Mouse (Mus musculus) MEL (cell line): ENCODE measurements around the gene Pitx1. TPM values are rescaled to one million over a fixed set of nuclear protein-coding genes. Genes with fewer than 3 reads are reported as not detected.

Experiments
- DNase-seq: peaks from one replicate; pipeline ENCODE4 v3.0.0; 2011; ENCODE audit warnings: low read depth, low spot score
- H3K27ac ChIP-seq: 2 replicates; pipeline ENCODE4 v1.5.1; 2012; ENCODE audit warnings: low read depth, mild to moderate bottlenecking, control low read depth, low read length, moderate library complexity; ENCODE audit not compliant: control insufficient read depth
- H3K27me3 ChIP-seq, 2 experiments: fragments of 150-350 bp in 1 of 2; sonication (generic) in 1 of 2; 2 replicates each; pipeline ENCODE4 v1.6.1; 2012; ENCODE audit warnings: low read length in 2 of 2, mild to moderate bottlenecking in 2 of 2, improper control_type of control experiment in 1 of 2, moderate library complexity in 1 of 2; ENCODE audit not compliant: insufficient read depth in 2 of 2, control insufficient read depth in 1 of 2
- H3K36me3 ChIP-seq, 2 experiments: 2 replicates each; pipeline ENCODE4 v1.6.1; 2012 to 2014; ENCODE audit warnings: low read length in 2 of 2, improper control_type of control experiment in 1 of 2, inconsistent platforms in 1 of 2, mild to moderate bottlenecking in 1 of 2; ENCODE audit not compliant: insufficient read depth in 2 of 2, control insufficient read depth in 1 of 2
- H3K4me1 ChIP-seq, 2 experiments: fragments of 150-350 bp in 1 of 2; sonication (generic) in 1 of 2; 2 replicates each; pipeline ENCODE4 v1.6.1; 2012; ENCODE audit warnings: low read length in 2 of 2, improper control_type of control experiment in 1 of 2, mild to moderate bottlenecking in 1 of 2; ENCODE audit not compliant: insufficient read depth in 2 of 2, control insufficient read depth in 1 of 2
- H3K4me3 ChIP-seq, 2 experiments: fragments of 150-350 bp in 1 of 2; sonication (generic) in 1 of 2; 2 replicates each; pipeline ENCODE4 v1.5.1; 2012; ENCODE audit warnings: low read depth in 2 of 2, low read length in 2 of 2, mild to moderate bottlenecking in 2 of 2, moderate library complexity in 2 of 2, control low read depth in 1 of 2, improper control_type of control experiment in 1 of 2; ENCODE audit not compliant: control insufficient read depth in 1 of 2, insufficient read depth in 1 of 2
- H3K79me2 ChIP-seq: 2 replicates; pipeline ENCODE4 v1.6.1; 2012; ENCODE audit warnings: mild to moderate bottlenecking, low read length, moderate library complexity; ENCODE audit not compliant: control insufficient read depth, poor library complexity, insufficient read depth
- H3K9ac ChIP-seq: 2 replicates; pipeline ENCODE4 v1.6.1; 2012; ENCODE audit warnings: low read depth, mild to moderate bottlenecking, control low read depth, low read length, moderate library complexity; ENCODE audit not compliant: control insufficient read depth, poor library complexity, severe bottlenecking
- H3K9me3 ChIP-seq: fragments of 150-350 bp; sonication (generic); replicated peaks from 2 replicates; pipeline ENCODE4 v1.6.1; 2012; ENCODE audit warnings: mild to moderate bottlenecking, low read length, improper control_type of control experiment, moderate library complexity; ENCODE audit not compliant: insufficient read depth
- BHLHE40 ChIP-seq: IDR thresholded peaks from 2 replicates; pipeline ENCODE4 v1.6.1; 2012; ENCODE audit warnings: low read depth, mild to moderate bottlenecking, inconsistent platforms, low read length, improper control_type of control experiment, borderline replicate concordance
- CHD2 ChIP-seq: IDR thresholded peaks from 2 replicates; pipeline ENCODE4 v1.6.1; 2011; ENCODE audit warnings: low read length, improper control_type of control experiment
- CTCF ChIP-seq, 3 experiments: IDR thresholded peaks in 2 of 3; conservative IDR thresholded peaks in 1 of 3; 2 replicates each; pipeline ENCODE4 v1.5.1; 2011 to 2012; ENCODE audit warnings: low read length in 3 of 3, low read depth in 2 of 3, mild to moderate bottlenecking in 2 of 3, improper control_type of control experiment in 1 of 3, inconsistent platforms in 1 of 3, mixed read lengths in 1 of 3, moderate library complexity in 1 of 3; ENCODE audit not compliant: control insufficient read depth in 1 of 3, insufficient read depth in 1 of 3, poor library complexity in 1 of 3, severe bottlenecking in 1 of 3
- E2F4 ChIP-seq: IDR thresholded peaks from 2 replicates; pipeline ENCODE4 v1.6.1; 2011; ENCODE audit warnings: low read depth, low read length, improper control_type of control experiment, borderline replicate concordance
- GABPA ChIP-seq: IDR thresholded peaks from 2 replicates; pipeline ENCODE4 v1.6.1; 2012; ENCODE audit warnings: low read depth, mild to moderate bottlenecking, inconsistent platforms, low read length, improper control_type of control experiment, moderate library complexity
- NRF1 ChIP-seq: IDR thresholded peaks from 2 replicates; pipeline ENCODE4 v1.6.1; 2014; ENCODE audit warnings: low read depth, mild to moderate bottlenecking, inconsistent platforms, low read length, improper control_type of control experiment, moderate library complexity; ENCODE audit not compliant: poor library complexity, insufficient read depth, severe bottlenecking
- SIN3A ChIP-seq: IDR thresholded peaks from 2 replicates; pipeline ENCODE4 v1.6.1; 2012; ENCODE audit warnings: low read length, improper control_type of control experiment, inconsistent platforms
- SMC3 ChIP-seq: IDR thresholded peaks from 2 replicates; pipeline ENCODE4 v1.6.1; 2011; ENCODE audit warnings: low read depth, low read length, improper control_type of control experiment
- TCF12 ChIP-seq: IDR thresholded peaks from 2 replicates; pipeline ENCODE4 v1.6.1; 2014; ENCODE audit warnings: low read depth, mild to moderate bottlenecking, inconsistent platforms, low read length, improper control_type of control experiment, moderate library complexity
- USF1 ChIP-seq: IDR thresholded peaks from 2 replicates; pipeline ENCODE4 v1.6.1; 2014; ENCODE audit warnings: low read depth, mild to moderate bottlenecking, inconsistent platforms, low read length, improper control_type of control experiment, moderate library complexity
- polyA plus RNA-seq, 2 experiments: library from polyadenylated mRNA; stranded (reverse) in 1 of 2; unstranded in 1 of 2; fragments of >175 nt in 1 of 2; fragments of >200 nt in 1 of 2; gene quantifications; 2 replicates each; pipeline versions ENCODE4 v1.2.1 to v1.2.4; 2012; ENCODE audit warnings: low replicate concordance in 2 of 2, low read depth in 1 of 2; ENCODE audit not compliant: insufficient read length in 2 of 2, insufficient read depth in 1 of 2, missing spikeins in 1 of 2
- total RNA-seq: library from RNA; depleted of rRNA; stranded (reverse); fragments of 300-350 nt; gene quantifications from 2 replicates; pipeline ENCODE4 v1.2.3, GENCODE M21; 2012

Pitx1 gene
- total and polyA plus RNA-seq, 3 experiments: not detected

GRCm38 (mm10) chr13:55878353-55878752, 42.4 kb upstream of the Pitx1 start:
- Histone ChIP-seq H3K4me3 (no peak overlapping the region), H3K79me2 (no peaks in the 10 kb centered on the region), H3K27me3 (no peaks in the 10 kb centered on the region), H3K9ac (no peak overlapping the region), H3K36me3 (no peaks in the 10 kb centered on the region), H3K27ac (no peak overlapping the region), H3K4me1 (no peaks in the 10 kb centered on the region), H3K9me3 (no peaks in the 10 kb centered on the region)
- no peak for DNase-seq
- no peak for TF ChIP-seq GABPA
- TF ChIP-seq SMC3: no peak
- no peak for TF ChIP-seq NRF1
- no peak for TF ChIP-seq BHLHE40
- no peak for TF ChIP-seq SIN3A
- no peak for TF ChIP-seq USF1
- no peak for TF ChIP-seq CHD2

GRCm38 (mm10) chr13:55871410-55871809, 35.4 kb upstream of the Pitx1 start:
- DNase-seq: no peak
- no peaks in the 10 kb centered on the region for H3K9me3 ChIP-seq
- no peaks in the 10 kb centered on the region for H3K79me2 ChIP-seq
- no peak overlapping the region for H3K27ac ChIP-seq
- no peak overlapping the region for H3K9ac ChIP-seq
- H3K4me1 ChIP-seq: no peaks in the 10 kb centered on the region
- no peak overlapping the region for H3K4me3 ChIP-seq
- H3K36me3 ChIP-seq: no peaks in the 10 kb centered on the region
- H3K27me3 ChIP-seq: no peaks in the 10 kb centered on the region
- TF ChIP-seq CTCF (IDR thresholded peaks at IDR 0.05 in 2 of 3, conservative IDR thresholded peaks at IDR 0.05 in 1 of 3; ENCODE audit: control insufficient read depth in 1 of 3, insufficient read depth in 1 of 3, low read depth in 2 of 3, low read length in 3 of 3, poor library complexity in 1 of 3, severe bottlenecking in 1 of 3) (peak in 1 of 3 experiments; percentile 27; a peak in 2 of 6 replicates), TCF12 (no peak)
- TF ChIP-seq, all 39 proteins: peak for 1

- DNase-seq: no peak
- Histone ChIP-seq H3K27me3 (no peaks in the 10 kb centered on the region), H3K4me1 (no peaks in the 10 kb centered on the region), H3K9me3 (no peaks in the 10 kb centered on the region), H3K27ac (no peak overlapping the region), H3K9ac (no peak overlapping the region), H3K36me3 (no peaks in the 10 kb centered on the region), H3K4me3 (no peak overlapping the region), H3K79me2 (no peaks in the 10 kb centered on the region)
- TF ChIP-seq CTCF (IDR thresholded peaks at IDR 0.05 in 2 of 3, conservative IDR thresholded peaks at IDR 0.05 in 1 of 3; ENCODE audit: control insufficient read depth in 1 of 3, insufficient read depth in 1 of 3, low read depth in 2 of 3, low read length in 3 of 3, poor library complexity in 1 of 3, severe bottlenecking in 1 of 3): peak; percentile 8 to 44 (median 9); a peak in 3 of 6 replicates
- TF ChIP-seq E2F4: no peak
- TF ChIP-seq GABPA: no peak
Observed at GRCm38 (mm10) chr13:55870001-55870400, 34.0 kb upstream of the Pitx1 start.
